In genomic region chr6:87424037-87424816, GRCm38 (mm10) we compare ENCODE assay signal across 8 mouse cellular contexts. TPM values are rescaled to one million over a fixed set of nuclear protein-coding genes. Genes with fewer than 3 reads are reported as not detected.
DNase-seq lines count a peak whose midpoint lies in the region.

No protein-coding gene starts in this region.

- peak; percentile 31 for DNase-seq in gastrocnemius, postnatal 10 days
- no peak for DNase-seq in gastrocnemius, postnatal 4 days (ENCODE audit: low spot score in 2 of 2)
- peak; percentile 64 for DNase-seq in testis, postnatal 10 days (ENCODE audit: low spot score)
- DNase-seq in testis, postnatal 14 days (ENCODE audit: low spot score), result no peak
- DNase-seq in kidney, adult 8-10 months, result peak; percentile 27 to 38
- no peak for DNase-seq in spleen, postnatal 10 days (ENCODE audit: low spot score in 2 of 2)
- no peak for DNase-seq in frontal cortex, postnatal 25 days (ENCODE audit: low spot score in 2 of 2)
- no peak for DNase-seq in B cell, adult 2 months

RNA-seq across cellular contexts. Expression of gene Bmp10, which starts 4.6 kb away (rescaled TPM):
- total RNA-seq in gastrocnemius, postnatal 10 days (2021), result not detected
- not detected for total RNA-seq in gastrocnemius, postnatal 4 days (2021)

RNA-seq across cellular contexts. Expression of gene Gkn3, which starts 35.5 kb away (rescaled TPM):
- 1 to 10 TPM; 1.8 to 2.1 TPM for total RNA-seq in gastrocnemius, postnatal 10 days (2021)
- total RNA-seq in gastrocnemius, postnatal 4 days (2021), result 1 to 10 TPM; 1.5 to 3.1 TPM

RNA-seq across cellular contexts. Expression of gene Gkn2, which starts 51.1 kb away (rescaled TPM):
- total RNA-seq in gastrocnemius, postnatal 10 days (2021), result not detected
- not detected for total RNA-seq in gastrocnemius, postnatal 4 days (2021)

Comparison
In these comparisons a context has a peak if more than half of its experiments do, and no peak if none do; other contexts are left out.
1. DNase-seq: peak in gastrocnemius, postnatal 10 days (single experiment), testis, postnatal 10 days (single experiment) and kidney, adult 8-10 months (2 of 2); none in gastrocnemius, postnatal 4 days (0 of 2), testis, postnatal 14 days (single experiment), spleen, postnatal 10 days (0 of 2), frontal cortex, postnatal 25 days (0 of 2) and B cell, adult 2 months (0 of 2).